Mouse (Mus musculus) left cerebral cortex, adult 2 months (tissue): ENCODE results near the gene Fbxo39. TPM values are rescaled to one million over a fixed set of nuclear protein-coding genes. Genes with fewer than 3 reads are reported as not detected.
A peak's percentile ranks its signal among the peaks of the same experiment; 100 is the strongest.

Source experiments
- DNase-seq, 2 experiments: peaks; one replicate each; pipeline ENCODE4 v3.0.0; 2021 to 2022; ENCODE audit warnings: low spot score in 2 of 2, mixed read lengths in 1 of 2; ENCODE audit errors: extremely low spot score in 1 of 2
- H3K27ac ChIP-seq: fragments of 200-600 bp; 2 replicates; pipeline ENCODE4 v1.8.1; 2022
- H3K4me3 ChIP-seq: fragments of 200-600 bp; 2 replicates; pipeline ENCODE4 v1.8.1; 2022
- CTCF ChIP-seq: fragments of 200-600 bp; IDR thresholded peaks from 2 replicates; pipeline ENCODE4 v1.8.1; 2022; ENCODE audit warnings: antibody characterized with exemption, mild to moderate bottlenecking, moderate library complexity
- intact Hi-C: fragments of 180-260 bp; cut with DNase I; formaldehyde crosslinking; loops from one replicate; pipeline ENCODE4 v1.15.1; 2025
- total RNA-seq, 2 experiments: library from RNA; stranded (reverse); gene quantifications; 2 replicates each; pipeline ENCODE4 v1.2.3; 2021

Gene Fbxo39
- total RNA-seq, 2 experiments from 2014 or later = not detected

DNA sequence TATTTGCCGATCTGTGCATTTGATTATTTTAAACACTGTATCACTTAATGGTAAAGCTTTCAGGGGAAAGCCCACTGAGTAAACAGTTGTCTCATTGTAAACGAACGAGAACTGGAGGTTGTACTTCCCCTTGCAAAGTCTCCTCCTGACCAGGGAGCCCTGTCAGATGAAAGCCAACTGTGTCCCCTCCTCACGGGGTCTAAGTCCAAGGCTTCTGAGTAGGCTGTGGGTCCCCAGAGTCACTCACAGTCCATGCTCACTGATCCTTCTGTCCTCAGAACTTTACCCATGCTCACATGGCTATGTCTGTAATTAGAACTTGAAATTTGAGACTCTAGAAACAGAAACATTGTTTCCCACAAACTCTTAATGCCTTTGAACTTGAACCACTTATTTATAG is 35.4 kb downstream of the Fbxo39 start:
- no peak for TF ChIP-seq CTCF
- Histone ChIP-seq H3K27ac (no peak overlapping the region), H3K4me3 (no peak overlapping the region)
- intact Hi-C loops = no loop called here
- no peak for DNase-seq

DNA sequence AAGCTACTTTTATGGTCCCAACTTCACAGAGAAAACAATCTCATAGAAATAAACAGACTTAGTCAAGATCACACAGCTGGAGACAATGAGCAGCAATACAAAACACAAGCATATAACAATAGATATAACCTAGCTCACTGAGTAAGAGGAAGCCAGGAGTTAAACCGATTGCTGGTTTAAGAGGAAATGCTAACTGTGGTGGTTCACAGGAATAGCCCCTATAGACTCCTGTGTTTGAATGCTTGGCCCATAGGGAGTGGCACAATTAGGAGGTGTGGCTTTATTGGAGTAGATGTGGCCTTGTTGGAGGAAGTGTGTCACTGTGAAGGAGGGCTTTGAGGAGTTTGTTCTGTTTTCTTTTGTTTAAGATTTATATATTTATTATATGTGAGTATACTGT is 38.0 kb downstream of the Fbxo39 start:
- H3K4me3 ChIP-seq = no peak overlapping the region
- DNase-seq = no peak
- intact Hi-C loops = no loop called here
- TF ChIP-seq CTCF = no peak
- no peak overlapping the region for H3K27ac ChIP-seq

DNA sequence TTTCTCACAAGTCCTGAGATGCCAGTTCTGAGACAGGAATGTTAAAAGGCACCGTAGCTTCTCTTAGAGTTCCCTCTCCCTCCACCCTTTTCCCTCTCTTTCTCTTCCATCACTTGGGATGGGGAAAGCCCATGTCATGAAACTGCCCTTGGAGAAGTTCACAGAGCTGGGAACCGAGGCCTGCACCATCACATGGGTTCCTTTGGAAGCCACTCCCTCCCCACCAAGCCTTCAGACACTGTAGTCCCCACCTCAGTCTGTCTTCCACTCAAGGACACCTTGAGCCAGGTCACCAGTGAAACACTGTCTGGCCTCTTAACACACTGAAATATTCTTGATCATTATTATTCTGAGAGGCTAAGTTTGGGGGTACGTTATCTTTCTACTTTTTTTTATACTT is 38.9 kb downstream of the Fbxo39 start:
- Histone ChIP-seq H3K27ac (no peak overlapping the region), H3K4me3 (no peak overlapping the region)
- intact Hi-C loops = no loop called here
- DNase-seq = no peak
- TF ChIP-seq CTCF = no peak

DNA sequence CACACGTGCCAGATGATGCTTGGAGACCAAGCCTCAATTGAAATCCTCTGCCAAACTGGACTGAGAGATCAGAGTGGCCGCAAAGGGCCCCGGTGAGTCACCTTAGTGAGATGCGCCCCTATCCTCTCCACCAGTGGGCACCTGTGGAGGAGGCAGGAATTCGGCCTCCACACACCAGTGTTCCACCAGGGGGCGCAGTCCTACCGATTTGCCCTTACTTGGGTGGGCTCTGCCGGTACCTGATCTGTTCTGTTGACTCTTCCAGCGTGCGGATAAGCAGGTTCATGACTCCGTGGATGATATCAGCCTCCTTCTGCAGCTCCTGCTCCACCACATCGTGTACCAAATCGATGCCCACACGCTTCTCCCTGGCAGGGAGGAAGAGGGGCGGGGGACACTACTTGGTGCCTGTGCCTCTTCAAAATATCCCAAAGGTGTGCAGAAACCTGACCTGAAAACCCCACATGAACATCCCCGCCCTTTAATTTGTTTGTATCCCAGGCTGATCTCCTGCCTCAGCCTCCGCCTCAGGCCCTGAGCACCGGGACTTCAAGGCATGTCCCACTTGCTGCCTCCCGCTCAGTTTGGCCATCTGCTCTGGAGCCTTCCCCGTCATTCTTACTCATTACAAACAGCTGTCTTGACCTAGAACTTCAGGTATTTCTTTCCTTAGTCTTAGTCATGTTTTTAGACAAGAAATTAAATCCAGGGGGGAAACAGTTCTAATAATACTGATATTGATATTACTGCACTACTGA is 40.9 kb downstream of the Fbxo39 start:
- Histone ChIP-seq H3K4me3 (peak overlapping the region; percentile 15; the same call in 1 of the 2 replicates), H3K27ac (no peak overlapping the region)
- peak; percentile 60 to 70 for DNase-seq
- intact Hi-C loops = loop anchor here (2.0 kb wide), 1 partner anchor 74 kb away; no protein-coding TSS in a partner anchor
- TF ChIP-seq CTCF = peak; percentile 89

DNA sequence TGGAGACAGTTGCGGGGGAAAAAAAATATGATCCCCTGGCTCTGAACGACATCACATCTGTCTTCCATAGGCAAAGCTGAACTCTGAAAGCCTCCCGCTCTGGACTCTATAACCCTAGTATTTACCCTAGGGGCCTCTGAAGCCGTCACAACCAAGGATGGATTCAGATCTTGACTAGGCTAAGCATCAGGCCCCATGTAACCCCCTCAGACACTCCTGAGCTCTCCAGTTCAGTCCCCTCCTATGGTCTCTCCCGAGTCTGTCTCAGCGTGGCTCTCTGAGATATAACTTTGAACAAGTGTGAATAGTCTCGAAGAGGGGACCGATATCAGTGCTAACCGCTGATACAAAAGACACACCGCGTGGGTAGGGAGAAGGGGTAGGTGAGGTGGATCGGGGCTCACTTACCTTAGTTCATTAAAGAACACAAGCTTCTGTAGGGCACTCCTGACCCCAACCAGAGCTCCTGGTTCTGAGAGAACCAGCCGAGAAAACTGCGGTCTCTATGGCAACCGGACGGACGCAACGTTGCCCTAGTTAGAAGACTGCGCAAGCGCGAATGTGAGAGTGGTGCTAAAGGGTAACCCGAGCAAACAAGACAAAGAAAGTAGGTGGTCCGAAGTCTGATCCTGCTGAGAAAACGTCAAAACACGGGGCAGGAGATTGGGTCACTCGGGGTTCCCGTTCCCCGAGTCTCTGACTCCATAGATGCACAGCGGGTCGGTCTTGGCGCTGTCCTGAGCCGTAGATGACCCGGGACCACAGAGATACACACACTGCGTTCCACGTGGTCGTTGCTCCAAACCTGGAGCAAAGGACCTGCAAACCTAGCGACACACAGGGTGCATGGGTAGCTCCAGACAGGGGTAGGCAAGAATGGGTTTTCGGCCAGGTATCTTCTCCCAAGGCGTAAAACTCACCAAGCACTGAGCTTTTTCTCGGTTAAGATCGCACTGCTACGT is 47.4 kb downstream of the Fbxo39 start:
- DNase-seq = peak; percentile 59 to 73
- no peak overlapping the region for H3K27ac ChIP-seq
- TF ChIP-seq CTCF = no peak
- peak overlapping the region; percentile 57 for H3K4me3 ChIP-seq
- intact Hi-C loops = no loop called here

DNA sequence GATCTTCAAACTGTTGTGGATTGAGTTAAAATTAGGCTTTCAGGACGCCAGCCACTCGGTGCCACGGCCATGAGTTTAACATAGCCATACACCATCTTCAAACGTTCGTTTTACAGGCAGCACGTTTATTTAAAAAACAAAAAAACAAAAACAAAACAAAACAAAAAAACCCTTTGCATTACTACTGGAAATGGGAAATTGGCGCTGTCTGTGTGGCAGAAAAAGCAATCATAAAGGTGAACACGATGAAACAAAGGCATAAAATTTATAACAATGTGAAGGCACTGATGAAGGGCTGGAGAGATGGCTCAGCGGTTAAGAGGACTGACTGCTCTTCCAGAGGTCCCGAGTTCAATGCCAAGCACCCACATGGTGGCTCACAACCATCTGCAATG is 48.1 kb downstream of the Fbxo39 start, which contains the start of gene Tekt1:
Tekt1 (minus strand) TSS at position 96 of the 395 bp plus-strand sequence.
- intact Hi-C loops = no loop called here
- no peak within 1 kb of the TSS for H3K27ac ChIP-seq
- TF ChIP-seq CTCF = no peak
- peak within 1 kb of the TSS; percentile 57 for H3K4me3 ChIP-seq
- no peak for DNase-seq

DNA sequence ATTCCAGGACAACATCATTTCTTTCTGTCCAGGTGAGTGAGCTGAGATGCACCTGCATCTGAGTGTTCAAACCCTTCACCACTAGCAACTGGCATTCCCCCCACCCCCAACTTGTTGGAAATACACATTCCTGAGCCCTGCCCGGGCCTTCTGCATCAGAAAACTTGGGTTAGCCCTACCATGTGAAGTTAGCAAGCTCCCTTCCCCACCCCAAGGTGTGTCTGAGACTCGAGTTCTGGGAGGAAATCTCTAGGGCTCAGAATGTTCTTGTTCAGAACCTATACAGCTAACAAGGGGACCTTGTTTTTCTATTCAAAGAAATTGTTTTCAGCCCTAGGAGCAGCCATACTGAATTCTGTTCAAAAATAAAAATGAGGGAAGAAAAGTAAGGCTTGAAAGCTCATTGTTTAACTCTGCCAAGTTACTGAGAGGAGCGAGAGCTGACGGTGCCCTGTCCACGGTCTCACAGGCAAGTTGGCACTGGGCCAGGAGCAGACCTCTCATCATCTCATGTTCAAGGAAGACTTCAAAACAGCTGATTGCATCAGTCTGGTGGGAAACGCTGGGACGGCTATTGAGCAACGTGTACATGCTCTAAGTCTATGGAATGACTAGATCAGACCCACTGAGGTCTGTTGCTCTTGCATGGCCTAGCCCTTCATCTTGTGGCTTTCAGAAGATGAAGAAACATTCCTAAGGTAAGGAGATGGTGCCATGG is 49.4 kb downstream of the Fbxo39 start:
- Histone ChIP-seq H3K4me3 (no peak overlapping the region), H3K27ac (no peak overlapping the region)
- no peak for DNase-seq
- no peak for TF ChIP-seq CTCF
- intact Hi-C loops = no loop called here

DNA sequence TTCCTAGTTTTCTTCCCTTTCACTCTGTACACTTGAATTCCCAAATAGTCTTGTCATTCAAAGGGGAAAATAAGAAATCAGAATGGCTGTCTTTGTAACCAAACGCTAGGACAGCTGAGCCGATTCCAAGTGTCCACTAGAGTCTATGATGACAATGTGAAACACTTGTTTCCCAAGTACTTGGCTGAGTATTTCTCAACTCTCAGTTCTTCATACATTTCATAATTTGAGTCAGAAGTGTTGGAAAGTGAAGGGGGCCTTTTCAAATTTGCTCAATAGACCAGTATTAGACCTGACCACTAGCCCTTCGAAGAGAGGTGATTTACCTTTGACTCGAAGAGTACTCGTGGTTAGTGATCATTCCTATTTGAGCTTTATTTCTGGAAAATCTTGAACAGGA is 50.3 kb downstream of the Fbxo39 start:
- no peak for TF ChIP-seq CTCF

DNA sequence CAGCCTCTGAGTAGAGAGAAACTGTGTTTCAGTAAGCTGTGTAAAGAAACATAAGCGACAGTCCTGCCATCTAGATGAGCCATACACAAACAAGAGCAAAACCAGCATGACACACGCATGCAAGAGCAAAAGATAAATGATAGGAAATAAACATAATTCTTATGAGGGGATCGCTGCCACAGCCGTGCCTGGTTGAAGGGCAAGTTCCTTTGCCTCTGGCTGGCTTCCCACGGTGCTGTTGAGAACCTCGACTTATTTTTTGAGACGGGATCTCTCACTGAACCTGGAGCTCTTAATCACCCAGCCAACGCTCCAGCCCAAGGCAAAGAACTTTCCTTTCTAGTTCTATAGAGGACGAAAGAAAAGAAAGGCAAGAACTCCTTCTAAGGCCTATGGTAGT is 51.9 kb downstream of the Fbxo39 start:
- DNase-seq = no peak
- Histone ChIP-seq H3K4me3 (no peak overlapping the region), H3K27ac (no peak overlapping the region)
- no peak for TF ChIP-seq CTCF
- intact Hi-C loops = no loop called here

More for the DNA sequence above, 50.3 kb downstream of the Fbxo39 start:
- Histone ChIP-seq H3K27ac (no peak overlapping the region), H3K4me3 (no peak overlapping the region)
- DNase-seq = no peak
- intact Hi-C loops = no loop called here

DNA sequence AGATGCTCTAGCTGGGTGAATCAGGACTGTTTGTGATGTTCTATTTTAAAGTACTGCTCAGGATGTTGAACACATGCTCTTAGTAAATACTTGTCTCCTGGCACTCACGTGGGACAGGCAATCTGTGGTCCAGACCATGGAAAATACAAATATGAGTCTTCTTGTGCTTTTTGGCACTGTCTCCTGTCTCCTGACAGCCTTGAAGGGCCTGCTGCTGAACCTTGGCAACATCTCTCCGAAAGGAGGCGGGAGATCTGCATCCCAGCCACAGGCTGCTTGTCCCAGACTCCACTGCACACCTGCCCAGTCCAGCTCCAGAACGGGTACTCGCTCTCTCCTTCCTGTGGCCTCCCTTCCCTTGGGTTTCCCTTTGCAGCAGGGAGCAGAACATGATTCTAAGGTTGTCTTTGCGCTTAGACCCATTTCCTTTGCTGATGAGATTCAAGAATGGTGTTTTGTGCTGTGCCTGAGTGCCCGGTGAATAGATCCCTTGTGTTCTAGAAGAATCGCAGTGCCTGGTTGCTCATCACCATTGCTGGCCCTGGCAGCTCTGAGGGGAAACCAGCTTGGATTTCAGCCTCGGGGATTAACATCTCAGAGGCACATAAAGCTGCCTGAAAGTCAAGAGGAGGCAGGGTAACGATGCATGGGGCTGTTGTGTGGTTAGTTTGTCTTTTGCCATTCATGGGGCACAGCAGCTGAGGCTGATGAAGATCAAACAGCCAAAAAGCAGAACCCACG is 53.9 kb downstream of the Fbxo39 start:
- intact Hi-C loops = no loop called here

More for the DNA sequence above, 53.9 kb downstream of the Fbxo39 start:
- DNase-seq = no peak
- no peak for TF ChIP-seq CTCF
- Histone ChIP-seq H3K27ac (no peak overlapping the region), H3K4me3 (no peak overlapping the region)

Other genes with a start within 250 kb of the Fbxo39 start
- 10 to 100 TPM; 88.9 to 92.4 TPM for gene Pitpnm3, start 178.7 kb upstream of the Fbxo39 start, total RNA-seq
- gene Gm43951, start 107.6 kb upstream of the Fbxo39 start, total RNA-seq = 10 to 100 TPM; 14.5 to 15.1 TPM
- gene 4933427D14Rik, start 107.0 kb upstream of the Fbxo39 start, total RNA-seq = 10 to 100 TPM; 30.5 to 39.7 TPM
- 10 to 100 TPM; 30.3 to 34.9 TPM for gene Txndc17, start 106.9 kb upstream of the Fbxo39 start, total RNA-seq
- gene Med31, start 98.9 kb upstream of the Fbxo39 start, total RNA-seq = 10 to 100 TPM; 15.9 to 18.0 TPM
- 10 to 100 TPM; 15.0 to 22.3 TPM for gene Slc13a5, start 47.2 kb upstream of the Fbxo39 start, total RNA-seq
- gene Xaf1, start 12.8 kb upstream of the Fbxo39 start, total RNA-seq = 1 to 10 TPM; 3.8 to 5.2 TPM
- 1 to 10 TPM; 2.3 to 3.6 TPM for gene Tekt1, start 48.0 kb downstream of the Fbxo39 start, total RNA-seq
- 1 to 10 TPM in 1 of 2 experiments, under 1 TPM in 1; 0.33 to 1.2 TPM for gene Smtnl2, start 97.3 kb downstream of the Fbxo39 start, total RNA-seq
- gene Ggt6, start 121.1 kb downstream of the Fbxo39 start, total RNA-seq = under 1 TPM; 0.18 to 0.37 TPM
- gene Mybbp1a, start 126.9 kb downstream of the Fbxo39 start, total RNA-seq = 10 to 100 TPM; 53.2 to 55.0 TPM
- gene Spns2, start 175.5 kb downstream of the Fbxo39 start, total RNA-seq = 10 to 100 TPM; 68.2 to 70.6 TPM
- gene Spns3, start 236.1 kb downstream of the Fbxo39 start, total RNA-seq = under 1 TPM; 0.38 to 0.47 TPM